Mouse (Mus musculus) forebrain, embryonic 11.5 days (tissue): Measurements from ENCODE around the gene Pmpca. TPM values are rescaled to one million over a fixed set of nuclear protein-coding genes. Genes with fewer than 3 reads are reported as not detected.
A peak's percentile ranks its signal among the peaks of the same experiment; 100 is the strongest.

Source experiments
- ATAC-seq: fragments of 200-750 bp; cut with Nextera tagmentation; replicated peaks from 2 replicates; pipeline ENCODE4 v1.8.0; 2017; ENCODE audit warnings: moderate TSS enrichment; ENCODE audit not compliant: low FRiP score
- DNase-seq: peaks from one replicate; pipeline ENCODE4 v3.0.0-alpha.2; 2017; ENCODE audit warnings: low spot score
- H3K27ac ChIP-seq: fragments of 300-500 bp; sonication (generic); 2 replicates; pipeline ENCODE4 v1.5.1; 2014; ENCODE audit warnings: low read depth, low read length
- H3K27me3 ChIP-seq: fragments of 300-500 bp; sonication (generic); 2 replicates; pipeline ENCODE4 v1.6.1; 2014; ENCODE audit warnings: mild to moderate bottlenecking, low read length, mixed read lengths; ENCODE audit not compliant: control insufficient read depth, insufficient read depth
- H3K36me3 ChIP-seq: fragments of 300-500 bp; sonication (generic); 2 replicates; pipeline ENCODE4 v1.6.1; 2014; ENCODE audit warnings: mild to moderate bottlenecking, low read length, moderate library complexity, mixed read lengths; ENCODE audit not compliant: control insufficient read depth, insufficient read depth
- H3K4me1 ChIP-seq: fragments of 300-500 bp; sonication (generic); replicated peaks from 2 replicates; pipeline ENCODE4 v1.6.1; 2014; ENCODE audit warnings: low read length, mixed read lengths; ENCODE audit not compliant: control insufficient read depth, insufficient read depth
- H3K4me2 ChIP-seq: fragments of 300-500 bp; sonication (generic); 2 replicates; pipeline ENCODE4 v1.6.1; 2014; ENCODE audit warnings: low read depth, mild to moderate bottlenecking, low read length, moderate library complexity, mixed read lengths; ENCODE audit not compliant: severe bottlenecking
- H3K4me3 ChIP-seq: fragments of 300-500 bp; sonication (generic); 2 replicates; pipeline ENCODE4 v1.5.1; 2014; ENCODE audit warnings: low read depth, low read length
- H3K9ac ChIP-seq: fragments of 300-500 bp; sonication (generic); 2 replicates; pipeline ENCODE4 v1.6.1; 2014; ENCODE audit warnings: low read length
- H3K9me3 ChIP-seq: fragments of 300-500 bp; sonication (generic); 2 replicates; pipeline ENCODE4 v1.6.1; 2016; ENCODE audit warnings: low read length, mixed read lengths; ENCODE audit not compliant: control insufficient read depth
- WGBS: fragments of 180-500 bp; shearing (Covaris S2); extraction: QIAGEN DNeasy Blood & Tissue Kit; methylation state at CpG from one replicate; pipeline ENCODE4 v1.1.7; 2014; 5-methylcytosine and 5-hydroxymethylcytosine counted together
- polyA plus RNA-seq: library from polyadenylated mRNA; unstranded; fragments of >200 nt; fragmentation: Nextera tagmentation; extraction: Ambion mirVana; gene quantifications from 2 replicates; pipeline ENCODE4 v1.2.1, GENCODE M21; 2014

The Pmpca gene
- polyA plus RNA-seq, 1 experiment from 2014 or later = 130 TPM

DNA sequence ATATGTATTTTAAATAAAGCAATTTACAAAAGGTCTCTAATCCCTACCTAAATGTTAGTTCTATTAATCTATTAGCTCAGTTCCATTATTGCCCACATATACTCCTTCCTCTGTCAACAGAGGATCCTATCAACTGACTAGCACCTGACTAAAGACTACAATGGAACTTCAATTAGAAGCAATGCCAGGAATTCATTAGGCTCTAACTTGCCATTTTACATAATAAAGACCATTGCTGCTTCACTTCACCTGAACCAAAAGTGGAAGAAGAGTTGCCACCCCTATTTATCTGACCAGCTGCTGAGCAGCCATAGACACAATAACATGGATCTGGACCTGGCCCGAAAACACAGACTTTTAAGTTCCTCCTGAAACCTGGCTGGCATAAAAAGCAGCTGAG is 53.7 kb downstream of the Pmpca start:
- H3K4me2 ChIP-seq = no peak overlapping the region
- no peaks in the 10 kb centered on the region for H3K9me3 ChIP-seq
- peaks cover 13% of the 10 kb centered on the region; the same call in 1 of the 2 replicates for H3K4me1 ChIP-seq
- H3K9ac ChIP-seq = no peak overlapping the region
- WGBS = 59% methylated on average over 1 of the region's 1 CpGs
- H3K4me3 ChIP-seq = no peak overlapping the region
- peaks cover 4% of the 10 kb centered on the region; the same call in 1 of the 2 replicates for H3K36me3 ChIP-seq
- no peak overlapping the region for H3K27ac ChIP-seq
- no peaks in the 10 kb centered on the region for H3K27me3 ChIP-seq
- DNase-seq (no peak), ATAC-seq (no peak)

DNA sequence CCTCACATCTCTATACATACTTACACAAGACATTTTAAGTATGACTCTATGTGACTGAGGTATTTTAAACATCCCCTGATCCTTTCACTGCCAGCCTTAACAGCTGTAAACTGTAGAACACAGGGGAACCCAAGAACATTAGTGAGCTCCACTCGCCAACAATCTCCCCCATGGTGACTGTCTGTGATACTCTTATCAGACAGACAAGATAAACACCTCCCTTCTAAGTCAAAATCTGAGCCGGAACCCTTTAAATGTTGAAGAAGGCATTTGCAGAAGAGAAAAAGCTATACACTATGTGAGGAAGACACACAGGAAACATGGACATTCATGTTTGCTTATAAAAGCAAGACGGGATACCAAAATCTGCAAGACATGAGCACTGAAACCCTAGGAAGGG is 54.7 kb downstream of the Pmpca start:
- WGBS = 68% methylated on average over 3 of the region's 3 CpGs
- ATAC-seq (no peak), DNase-seq (no peak)
- Histone ChIP-seq H3K27ac (no peak overlapping the region), H3K9me3 (no peaks in the 10 kb centered on the region), H3K36me3 (peaks cover 4% of the 10 kb centered on the region; the same call in 1 of the 2 replicates), H3K4me3 (peak overlapping the region; percentile 88), H3K4me1 (peaks cover 13% of the 10 kb centered on the region; the same call in 1 of the 2 replicates), H3K9ac (peak overlapping the region; percentile 81), H3K4me2 (peak overlapping the region; percentile 84), H3K27me3 (no peaks in the 10 kb centered on the region)

DNA sequence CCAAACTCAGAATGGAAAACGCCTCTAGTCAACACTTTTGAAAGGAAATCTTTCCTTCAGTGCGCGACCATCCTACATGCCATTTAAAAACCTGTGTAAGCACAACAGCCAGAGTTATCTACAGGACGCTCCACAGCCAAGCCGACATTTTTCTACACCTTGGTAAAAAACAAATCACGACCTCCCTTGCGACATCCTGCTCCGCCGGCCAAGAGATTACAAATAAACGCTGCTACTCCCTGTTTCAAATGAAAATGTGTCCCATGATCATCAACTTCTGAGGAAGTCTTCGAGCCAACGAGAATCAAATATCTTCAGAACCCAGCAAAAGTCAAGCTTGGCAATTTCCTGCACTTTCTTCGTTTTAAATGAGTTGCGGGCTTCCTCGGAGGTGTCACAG is 55.2 kb downstream of the Pmpca start:
- Histone ChIP-seq H3K4me3 (peak overlapping the region; percentile 88), H3K9me3 (no peaks in the 10 kb centered on the region), H3K36me3 (peaks cover 4% of the 10 kb centered on the region; the same call in 1 of the 2 replicates), H3K27ac (no peak overlapping the region; the same call in 1 of the 2 replicates), H3K4me2 (peak overlapping the region; percentile 84), H3K4me1 (peaks cover 13% of the 10 kb centered on the region; the same call in 1 of the 2 replicates), H3K27me3 (no peaks in the 10 kb centered on the region), H3K9ac (peak overlapping the region; percentile 81)
- ATAC-seq (no peak), DNase-seq (no peak)
- WGBS = 5% methylated on average over 15 of the region's 15 CpGs

DNA sequence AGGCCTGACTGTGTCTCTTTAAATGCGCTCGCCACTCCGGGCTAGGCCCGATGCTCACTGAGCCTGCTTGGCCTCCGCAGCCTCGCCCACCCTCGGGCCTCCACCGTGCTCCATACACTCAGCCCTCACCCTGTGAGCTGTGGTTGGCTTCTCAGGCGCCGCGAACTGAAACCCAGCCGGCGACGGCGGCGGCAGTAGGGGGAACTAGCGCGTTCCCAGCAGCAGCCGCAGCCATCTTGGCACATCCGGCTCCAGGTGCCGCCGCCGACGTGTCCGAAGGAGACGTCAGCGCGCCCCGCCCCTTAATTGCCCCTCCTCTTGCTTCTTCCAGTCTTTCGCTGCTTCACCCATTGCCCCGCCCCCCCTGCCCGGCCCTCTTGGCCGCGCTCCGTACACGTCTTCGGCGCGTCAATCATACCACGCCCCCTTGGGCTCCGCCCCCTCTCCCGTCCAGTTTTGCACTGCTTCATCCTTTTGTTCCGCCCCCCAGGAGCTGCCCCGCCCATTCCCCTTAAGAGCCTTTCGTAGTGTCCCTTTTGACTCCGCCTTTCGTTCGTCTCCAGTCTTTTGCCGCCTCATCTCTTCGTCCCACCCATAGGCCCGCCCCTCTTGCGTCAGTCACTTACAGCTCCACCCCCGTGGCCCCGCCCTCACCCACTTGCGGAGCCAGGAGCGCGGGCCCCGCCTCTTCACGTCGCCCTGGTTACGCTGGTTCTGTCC is 56.0 kb downstream of the Pmpca start, which contains the start of gene Sec16a:
TSS of gene Sec16a (minus strand) at position 271 of the 720 bp plus-strand sequence.
- H3K27ac ChIP-seq = peak within 1 kb of the TSS; percentile 84
- no peaks in the 10 kb centered on the region for H3K9me3 ChIP-seq

DNA sequence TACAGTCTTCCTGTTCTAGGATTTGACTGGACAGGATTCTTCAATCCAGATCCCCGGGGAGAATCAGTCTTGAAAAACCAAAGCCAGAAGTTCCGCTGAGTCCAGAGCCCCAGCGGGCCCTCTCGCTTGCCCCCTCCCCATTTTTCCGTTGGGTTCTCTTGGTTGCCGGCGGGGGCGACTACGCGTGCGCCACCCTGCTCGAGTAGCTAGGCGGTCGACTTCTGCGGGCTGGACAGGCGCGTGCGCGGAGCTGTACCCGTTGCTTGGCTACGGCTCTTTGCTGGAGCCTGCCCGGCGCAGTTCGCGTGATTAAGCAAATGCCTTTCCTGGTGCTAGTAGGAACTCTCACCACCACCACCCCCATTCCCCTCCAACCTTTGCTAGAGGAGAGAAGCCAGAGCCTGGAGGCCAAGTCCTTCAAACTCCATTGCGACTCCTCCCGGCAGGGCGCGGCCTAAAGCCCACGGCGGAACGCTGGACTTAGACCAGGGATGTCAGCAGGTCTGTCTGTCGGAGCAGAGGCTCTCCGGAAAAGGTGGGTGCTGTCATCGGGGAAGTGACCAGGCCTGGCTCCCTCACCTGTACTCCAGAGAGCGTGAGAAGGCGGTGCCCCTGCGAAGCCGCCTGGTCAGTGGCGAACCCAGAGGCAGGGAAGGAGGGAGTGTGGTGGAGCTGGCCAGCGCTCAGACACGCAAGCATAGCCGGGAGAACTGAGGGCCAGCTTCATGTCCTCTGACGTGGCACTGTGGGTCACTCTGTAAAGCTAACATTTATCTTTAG is 56.7 kb downstream of the Pmpca start:
- peak; percentile 90 for ATAC-seq
- Histone ChIP-seq H3K4me2 (peak overlapping the region; percentile 82), H3K4me3 (peak overlapping the region; percentile 88), H3K9ac (peak overlapping the region; percentile 69), H3K36me3 (no peaks in the 10 kb centered on the region; the same call in 1 of the 2 replicates), H3K27ac (peak overlapping the region; percentile 84), H3K4me1 (peaks cover 13% of the 10 kb centered on the region; the same call in 1 of the 2 replicates), H3K27me3 (no peaks in the 10 kb centered on the region), H3K9me3 (no peaks in the 10 kb centered on the region)
- peak; percentile 96 for DNase-seq
- WGBS = under 1% methylated on average over 44 of the region's 44 CpGs

More for the DNA sequence above, 56.0 kb downstream of the Pmpca start, which contains the start of gene Sec16a:
- Histone ChIP-seq H3K27me3 (no peaks in the 10 kb centered on the region), H3K36me3 (peaks cover 3% of the 10 kb centered on the region; the same call in 1 of the 2 replicates), H3K9ac (peak within 1 kb of the TSS; percentile 81), H3K4me2 (peak within 1 kb of the TSS; percentile 84), H3K4me3 (peak within 1 kb of the TSS; percentile 88), H3K4me1 (peaks cover 13% of the 10 kb centered on the region; the same call in 1 of the 2 replicates)
- DNase-seq (peak; percentile 100), ATAC-seq (peak; percentile 94)
- under 1% methylated on average over 60 of the region's 61 CpGs for WGBS

DNA sequence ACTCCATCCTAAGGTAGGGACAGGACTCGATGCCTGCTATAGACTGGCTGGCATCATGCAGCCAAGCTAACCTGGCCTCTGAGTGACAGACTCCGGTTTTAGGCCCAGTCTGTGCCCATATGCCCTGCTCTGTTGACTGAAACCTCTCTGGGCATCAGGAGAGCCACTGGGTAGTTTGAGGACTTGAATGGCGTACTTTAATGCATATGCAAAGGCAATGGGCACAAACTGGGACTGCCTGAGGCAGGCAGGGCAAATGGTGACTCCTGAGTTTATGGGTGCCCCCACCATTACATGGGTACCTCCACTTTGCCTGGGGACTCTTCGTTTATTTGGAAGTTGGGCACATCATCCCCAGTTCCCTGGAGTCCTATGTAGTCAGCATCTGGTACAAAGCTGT is 57.5 kb downstream of the Pmpca start:
- H3K9ac ChIP-seq = peak overlapping the region; percentile 1; the same call in 1 of the 2 replicates
- peak overlapping the region; percentile 88 for H3K4me3 ChIP-seq
- no peaks in the 10 kb centered on the region for H3K36me3 ChIP-seq
- peak overlapping the region; percentile 82 for H3K4me2 ChIP-seq
- peak; percentile 55 for DNase-seq
- ATAC-seq = no peak
- no peaks in the 10 kb centered on the region for H3K9me3 ChIP-seq
- H3K27me3 ChIP-seq = no peaks in the 10 kb centered on the region
- WGBS = 71% methylated on average over 4 of the region's 4 CpGs
- H3K27ac ChIP-seq = no peak overlapping the region
- H3K4me1 ChIP-seq = peaks cover 13% of the 10 kb centered on the region; the same call in 1 of the 2 replicates

Other genes starting within 250 kb of the Pmpca start
- 0.16 TPM in 1 of 2 replicates, not detected in the other for gene Lhx3, start 181.1 kb upstream of the Pmpca start, polyA plus RNA-seq
- gene Qsox2, start 151.8 kb upstream of the Pmpca start, polyA plus RNA-seq = 20.6 and 22.9 TPM in 2 replicates
- gene Ccdc187, start 94.8 kb upstream of the Pmpca start, polyA plus RNA-seq = 0.05 and 0.19 TPM in 2 replicates
- gene Gpsm1, start 73.8 kb upstream of the Pmpca start, polyA plus RNA-seq = 61.1 and 63.3 TPM in 2 replicates
- gene Dnlz, start 37.2 kb upstream of the Pmpca start, polyA plus RNA-seq = 38.2 and 40.2 TPM in 2 replicates
- gene Card9, start 28.4 kb upstream of the Pmpca start, polyA plus RNA-seq = 0.96 and 1.8 TPM in 2 replicates
- 35.5 and 40.6 TPM in 2 replicates for gene Snapc4, start 8.7 kb upstream of the Pmpca start, polyA plus RNA-seq
- 137 and 142 TPM in 2 replicates for gene Entr1, start within 50 bp of the Pmpca start, polyA plus RNA-seq
- gene Inpp5e, start 19.9 kb downstream of the Pmpca start, polyA plus RNA-seq = 26.7 and 31.3 TPM in 2 replicates
- gene Sec16a, start 55.9 kb downstream of the Pmpca start, polyA plus RNA-seq = 39.3 and 40.9 TPM in 2 replicates
- gene Notch1, start 127.3 kb downstream of the Pmpca start, polyA plus RNA-seq = 68.3 and 70.9 TPM in 2 replicates
- gene Egfl7, start 190.7 kb downstream of the Pmpca start, polyA plus RNA-seq = 58.4 and 63.7 TPM in 2 replicates
- gene Gm20532, start 197.3 kb downstream of the Pmpca start, polyA plus RNA-seq = not detected in 2 replicates
- gene Agpat2, start 215.1 kb downstream of the Pmpca start, polyA plus RNA-seq = 6.0 and 8.9 TPM in 2 replicates
- 49.8 and 63.8 TPM in 2 replicates for gene Fam69b, start 239.1 kb downstream of the Pmpca start, polyA plus RNA-seq